Mouse (Mus musculus) stomach, embryonic 16.5 days (tissue): ENCODE data around the gene Gm14685. TPM values are rescaled to one million over a fixed set of nuclear protein-coding genes. Genes with fewer than 3 reads are reported as not detected.

Experiments used
- polyA plus RNA-seq: library from polyadenylated mRNA; unstranded; fragments of >200 nt; fragmentation: Nextera tagmentation; extraction: Ambion mirVana; gene quantifications from 2 replicates; pipeline ENCODE4 v1.2.1, GENCODE M21; 2015

The Gm14685 gene
- polyA plus RNA-seq, 1 experiment from 2014 or later, result 0.14 TPM

Other genes starting within 250 kb of the Gm14685 start
- 60.3 and 71.4 TPM in 2 replicates for gene Cetn2, start 198.6 kb upstream of the Gm14685 start, polyA plus RNA-seq
- gene Nsdhl, start 198.5 kb upstream of the Gm14685 start, polyA plus RNA-seq, result 29.0 and 31.9 TPM in 2 replicates
- 25.5 and 32.3 TPM in 2 replicates for gene Zfp185, start 129.7 kb upstream of the Gm14685 start, polyA plus RNA-seq
- gene Pnma5, start 79.9 kb upstream of the Gm14685 start, polyA plus RNA-seq, result 0.10 and 0.17 TPM in 2 replicates
- gene Pnma3, start 52.3 kb upstream of the Gm14685 start, polyA plus RNA-seq, result 0.10 and 0.16 TPM in 2 replicates
- 0.97 and 1.0 TPM in 2 replicates for gene Xlr4a, start 34.6 kb upstream of the Gm14685 start, polyA plus RNA-seq
- 5.6 and 5.7 TPM in 2 replicates for gene Xlr3a, start 20.0 kb upstream of the Gm14685 start, polyA plus RNA-seq
- gene Xlr5b, start 31.7 kb downstream of the Gm14685 start, polyA plus RNA-seq, result not detected in 2 replicates
- gene DXBay18, start 32.4 kb downstream of the Gm14685 start, polyA plus RNA-seq, result not detected in 2 replicates
- gene Spin2d, start 59.9 kb downstream of the Gm14685 start, polyA plus RNA-seq, result not detected in 2 replicates
- 9.6 and 12.5 TPM in 2 replicates for gene Xlr3b, start 75.2 kb downstream of the Gm14685 start, polyA plus RNA-seq
- 0.90 and 1.8 TPM in 2 replicates for gene Xlr4b, start 97.3 kb downstream of the Gm14685 start, polyA plus RNA-seq
- gene F8a, start 111.2 kb downstream of the Gm14685 start, polyA plus RNA-seq, result 12.8 and 14.7 TPM in 2 replicates
- 0.67 and 0.93 TPM in 2 replicates for gene Xlr4c, start 126.1 kb downstream of the Gm14685 start, polyA plus RNA-seq
- gene Xlr3c, start 148.3 kb downstream of the Gm14685 start, polyA plus RNA-seq, result not detected in 2 replicates
- gene Xlr5a, start 175.9 kb downstream of the Gm14685 start, polyA plus RNA-seq, result 0.12 and 0.31 TPM in 2 replicates
- gene Xlr5c, start 175.9 kb downstream of the Gm14685 start, polyA plus RNA-seq, result not detected in 2 replicates
- gene Gm45015, start 219.8 kb downstream of the Gm14685 start, polyA plus RNA-seq, result not detected in 2 replicates
- 13.5 and 14.7 TPM in 2 replicates for gene Zfp275, start 225.6 kb downstream of the Gm14685 start, polyA plus RNA-seq